Mouse (Mus musculus) heart, adult 8-10 months (tissue): Measurements from ENCODE around the gene Dhfr. TPM values are rescaled to one million over a fixed set of nuclear protein-coding genes. Genes with fewer than 3 reads are reported as not detected.
A peak's percentile ranks its signal among the peaks of the same experiment; 100 is the strongest.
"Not testable (repeated sequence)": the region's sequence is repeated elsewhere in the genome, so short reads cannot be mapped to it uniquely, and the experiment has no call there.

Experiments used
- DNase-seq: peaks from one replicate; pipeline ENCODE4 v3.0.0; 2022; ENCODE audit warnings: low spot score
- total RNA-seq, 4 experiments: library from RNA; stranded (reverse); gene quantifications; 2 replicates each; pipeline ENCODE4 v1.2.4; 2022

The Dhfr gene
- total RNA-seq = 1 to 10 TPM in 2 of 4 experiments, under 1 TPM in 2; 0.94 to 1.1 (median 0.99) TPM

DNA sequence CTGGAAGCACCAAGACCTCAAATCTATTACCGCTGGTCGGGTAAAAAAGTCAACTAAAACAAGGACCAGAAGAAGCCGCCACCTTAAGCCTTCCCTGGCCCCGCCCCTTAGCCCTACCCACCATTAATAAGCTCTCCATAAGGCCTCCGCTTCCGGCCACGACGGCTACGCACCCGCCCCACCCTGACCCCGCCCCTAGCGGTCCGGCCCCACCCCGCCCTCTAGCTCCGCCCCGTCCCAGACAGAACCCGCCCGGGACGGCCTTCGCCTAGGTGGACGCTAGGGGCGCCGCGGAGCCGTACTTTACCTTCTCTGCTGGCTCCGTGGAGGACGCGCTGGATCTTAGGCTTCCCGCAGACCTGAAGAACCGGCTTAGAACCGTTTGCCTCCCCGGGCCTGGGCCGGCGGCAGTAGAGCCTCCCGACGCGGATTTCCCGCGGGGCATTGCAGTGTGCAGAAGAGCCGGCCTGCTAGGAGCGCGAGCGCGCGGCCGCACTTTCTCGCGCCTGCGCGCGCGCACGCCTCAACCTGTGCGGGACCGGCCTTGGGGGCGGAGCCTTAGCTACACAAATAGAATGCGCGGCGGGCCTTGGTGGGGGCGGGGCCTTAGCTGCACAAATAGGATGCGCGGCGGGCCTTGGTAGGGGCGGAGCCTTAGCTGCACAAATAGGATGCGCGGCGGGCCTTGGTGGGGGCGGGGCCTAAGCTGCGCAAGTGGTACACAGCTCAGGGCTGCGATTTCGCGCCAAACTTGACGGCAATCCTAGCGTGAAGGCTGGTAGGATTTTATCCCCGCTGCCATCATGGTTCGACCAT, at the start of gene Dhfr, which contains the start of gene Msh3:
Gene Dhfr, plus strand, starts transcription at position 271 of the 816 bp plus-strand sequence.
Gene Msh3, minus strand, starts transcription at position 548 of the 816 bp plus-strand sequence.
- peak; percentile 93 for DNase-seq

DNA sequence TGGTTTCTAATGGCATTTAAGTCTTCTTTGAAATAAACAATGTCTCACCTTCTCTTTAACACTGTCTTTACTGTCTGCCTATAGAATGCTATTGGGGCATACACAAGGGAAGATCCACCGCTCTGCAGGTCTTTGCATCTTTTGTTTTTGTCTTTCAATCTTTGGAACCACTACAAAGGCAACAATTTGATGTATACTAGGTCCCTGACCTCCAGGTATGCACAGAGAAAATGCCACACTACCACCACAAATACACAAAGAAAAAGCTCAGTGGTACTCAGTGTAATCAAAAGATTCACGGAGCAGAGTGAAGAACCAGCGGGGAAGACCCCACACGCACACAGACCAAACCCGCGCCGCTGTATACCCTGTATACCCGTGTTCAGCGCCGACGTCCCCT, 48.8 kb upstream of the Dhfr start, which contains the start of gene Gm20379:
Gene Gm20379, plus strand, starts transcription at position 301 of the 400 bp plus-strand sequence.
- no peak for DNase-seq

DNA sequence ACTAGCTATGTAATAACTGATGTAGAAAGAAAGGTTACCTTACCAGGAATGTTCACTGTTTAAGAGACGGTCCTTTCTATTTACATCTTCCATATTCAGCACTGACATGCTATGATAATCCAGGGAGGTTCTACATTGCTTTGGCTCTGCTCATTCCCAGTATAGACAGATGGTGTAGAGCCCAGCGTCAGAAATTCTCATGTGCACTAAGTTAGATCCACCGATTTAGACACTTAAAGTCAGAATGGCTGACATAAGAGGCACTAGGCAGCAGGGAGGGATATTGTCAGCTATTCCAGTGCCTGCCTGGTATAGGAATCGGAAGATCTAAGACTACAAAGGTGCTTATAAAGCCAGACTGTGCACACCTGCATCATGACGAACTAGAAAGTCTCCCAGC, 39.9 kb upstream of the Dhfr start:
- DNase-seq = no peak

DNA sequence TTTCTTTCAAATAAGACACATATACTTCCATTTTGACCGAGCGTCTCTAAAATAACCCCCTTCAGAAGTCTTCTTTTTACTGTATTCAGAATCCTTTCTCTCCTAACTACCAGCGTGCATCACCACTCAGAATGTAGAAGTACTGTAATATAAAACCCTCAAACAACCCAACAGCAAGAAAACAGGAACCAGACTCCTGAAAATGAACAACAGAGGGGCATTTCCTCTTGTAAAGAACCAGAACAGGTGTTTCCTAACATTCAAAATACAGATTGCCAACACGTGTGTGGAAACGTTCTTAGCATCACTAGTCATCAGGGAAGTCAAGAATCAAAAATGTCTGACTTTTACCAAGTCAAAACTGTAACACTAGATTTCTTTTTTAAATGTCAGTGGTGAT, 33.8 kb upstream of the Dhfr start:
- no peak for DNase-seq

DNA sequence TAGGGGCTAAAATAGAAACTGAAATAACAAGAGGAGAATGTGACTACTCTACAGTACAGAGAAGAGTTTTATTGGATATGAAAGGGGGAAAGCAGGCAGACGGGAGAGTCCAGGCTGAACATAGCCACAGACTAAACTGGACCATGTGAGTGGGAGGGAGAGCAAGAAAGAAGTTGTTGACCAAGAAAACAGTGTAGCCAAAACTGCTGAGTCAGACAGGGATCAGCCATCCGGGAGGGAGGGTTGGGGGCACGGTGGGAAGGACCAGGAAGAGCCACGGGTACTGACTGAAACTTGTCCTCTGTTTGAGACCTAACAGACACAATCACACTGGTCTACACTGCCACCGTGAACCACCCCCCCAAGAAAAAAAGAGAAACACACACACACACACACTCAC, 28.5 kb upstream of the Dhfr start:
- no peak for DNase-seq

DNA sequence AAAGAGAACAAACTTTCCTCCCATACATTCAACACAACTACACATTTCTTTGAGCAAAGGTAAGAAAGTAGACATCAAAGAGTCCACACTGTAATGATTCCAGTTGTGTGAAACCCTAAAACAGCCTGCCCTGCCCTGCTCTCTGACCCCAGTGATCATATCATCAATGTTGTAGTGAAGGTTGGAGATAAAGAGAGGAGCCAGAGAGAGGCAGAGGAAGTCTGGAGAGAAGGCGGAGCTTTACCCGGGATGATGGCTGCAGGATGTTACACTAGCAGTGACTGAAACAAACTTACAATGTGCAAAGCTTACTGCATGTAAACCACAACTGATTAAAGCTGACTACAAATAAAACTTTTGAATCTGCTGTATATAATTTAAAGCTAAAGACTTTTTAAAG, 26.5 kb upstream of the Dhfr start:
- no peak for DNase-seq

DNA sequence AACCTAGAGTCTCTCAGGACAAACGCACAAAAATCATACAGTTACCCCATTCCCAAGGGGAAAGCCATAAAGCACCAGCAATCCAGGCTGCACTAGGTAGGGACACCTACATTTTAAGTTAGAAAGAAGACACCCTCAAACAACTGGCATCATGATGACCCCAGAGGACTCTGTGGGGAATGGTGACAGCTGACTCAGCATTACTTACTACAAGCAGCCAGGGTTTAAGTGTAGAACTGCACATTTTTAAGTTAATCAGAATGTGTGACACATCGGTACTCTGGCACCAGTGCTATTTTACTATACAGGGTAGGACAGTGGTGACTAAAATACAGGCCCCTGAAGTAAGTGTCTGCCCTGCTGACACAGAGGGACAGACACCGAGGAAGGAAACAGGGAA, 23.9 kb upstream of the Dhfr start:
- DNase-seq = no peak

DNA sequence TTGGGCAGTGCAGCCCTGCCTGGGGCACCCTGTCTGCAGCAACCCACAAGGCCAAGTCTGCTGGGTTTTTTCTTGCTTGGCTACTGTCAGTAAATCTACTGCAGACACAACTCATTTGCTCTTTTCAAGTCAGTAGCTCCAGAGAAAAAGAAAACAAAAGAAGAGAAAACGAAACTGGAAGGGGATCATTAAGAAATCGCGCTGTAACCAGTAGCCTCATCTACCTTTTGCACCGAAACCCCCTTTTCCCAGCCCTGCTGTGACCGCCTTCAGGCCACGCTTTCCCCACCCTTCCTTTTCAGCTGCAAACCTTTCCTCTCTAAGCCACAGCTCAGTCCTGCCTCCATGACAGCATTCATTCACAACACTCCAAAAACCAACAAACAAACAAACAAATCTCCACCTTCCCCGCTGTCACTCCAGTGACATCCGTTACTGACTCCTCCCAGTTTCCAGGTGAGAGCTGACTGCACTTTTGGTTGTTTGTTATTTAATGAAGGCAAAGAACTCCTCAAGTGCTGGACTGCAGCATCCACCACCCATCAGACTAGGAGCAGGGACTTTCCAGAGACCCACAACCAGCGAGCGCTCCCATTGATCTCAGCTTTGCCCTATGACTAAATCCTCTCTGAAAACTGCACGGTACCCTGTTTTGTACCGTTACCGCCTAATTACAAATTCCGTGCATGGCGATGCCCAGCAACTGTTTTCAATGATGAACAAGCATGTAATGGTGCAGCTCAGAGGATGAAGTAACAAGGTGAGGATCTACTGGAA, 22.2 kb upstream of the Dhfr start:
- no peak for DNase-seq

DNA sequence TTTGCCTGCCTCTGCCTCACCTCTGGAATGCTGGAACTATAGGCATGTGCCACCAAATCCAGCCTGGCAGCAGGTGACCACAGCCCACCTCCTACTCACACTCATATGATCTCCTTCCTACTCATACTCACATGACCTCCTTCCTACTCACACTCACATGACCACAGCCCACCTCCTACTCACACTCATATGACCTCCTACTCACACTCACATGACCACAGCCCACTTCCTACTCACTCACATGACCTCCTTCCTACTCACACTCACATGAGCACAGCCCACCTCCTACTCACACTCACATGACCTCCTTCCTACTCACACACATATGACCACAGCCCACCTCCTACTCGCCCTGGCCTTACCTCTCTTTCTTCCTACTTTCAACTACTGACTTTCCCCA, 17.7 kb upstream of the Dhfr start:
- no peak for DNase-seq

DNA sequence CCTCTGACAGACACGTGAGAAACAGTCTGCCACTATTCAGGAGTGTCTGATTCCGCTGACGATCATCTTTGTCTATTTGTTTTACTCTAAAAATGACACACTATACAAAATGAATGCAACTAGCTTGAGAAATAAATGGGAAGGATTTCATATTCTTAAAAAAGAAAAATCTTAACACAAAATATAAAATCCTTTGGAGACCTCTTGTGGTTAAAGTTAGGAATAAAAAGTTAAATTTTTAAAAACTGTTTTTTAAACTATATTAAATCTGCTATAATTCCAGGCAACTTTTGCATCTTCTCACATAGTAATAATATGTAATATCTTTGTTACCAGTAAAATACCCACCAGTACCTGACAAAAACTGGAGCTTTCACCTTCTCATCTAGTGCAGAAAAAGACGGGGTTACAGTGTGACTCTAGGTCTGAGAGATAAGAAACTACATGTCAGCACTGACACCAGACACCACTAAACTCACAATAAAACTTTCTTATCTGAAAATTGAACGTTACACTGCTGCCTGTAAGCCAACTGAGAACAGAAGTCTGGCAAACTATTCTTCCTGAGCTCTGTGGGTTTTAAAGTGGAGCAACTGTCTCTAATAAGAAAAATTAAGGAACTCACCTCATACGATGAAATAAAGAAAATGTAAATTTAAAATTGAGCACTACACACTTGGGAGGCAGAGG, 16.6 kb upstream of the Dhfr start:
- no peak for DNase-seq

DNA sequence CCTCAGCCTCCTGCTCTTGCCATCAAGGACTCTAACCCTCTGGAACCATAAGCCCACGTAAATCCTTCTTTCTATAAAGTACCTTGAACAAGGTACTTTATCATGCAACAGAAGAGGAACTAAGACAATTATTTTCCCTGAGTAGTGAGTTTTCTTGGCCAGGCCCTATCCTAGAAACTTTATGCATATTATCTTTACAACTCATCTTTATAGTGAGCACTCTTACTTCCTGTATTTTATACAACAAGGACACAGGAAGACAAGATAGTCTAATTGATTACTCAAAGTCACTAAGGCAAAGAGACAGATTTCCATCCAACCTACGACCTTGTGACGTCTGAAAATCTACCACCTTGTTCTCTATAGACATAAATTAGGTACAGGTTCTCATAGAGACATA, 14.7 kb upstream of the Dhfr start:
- DNase-seq = no peak

DNA sequence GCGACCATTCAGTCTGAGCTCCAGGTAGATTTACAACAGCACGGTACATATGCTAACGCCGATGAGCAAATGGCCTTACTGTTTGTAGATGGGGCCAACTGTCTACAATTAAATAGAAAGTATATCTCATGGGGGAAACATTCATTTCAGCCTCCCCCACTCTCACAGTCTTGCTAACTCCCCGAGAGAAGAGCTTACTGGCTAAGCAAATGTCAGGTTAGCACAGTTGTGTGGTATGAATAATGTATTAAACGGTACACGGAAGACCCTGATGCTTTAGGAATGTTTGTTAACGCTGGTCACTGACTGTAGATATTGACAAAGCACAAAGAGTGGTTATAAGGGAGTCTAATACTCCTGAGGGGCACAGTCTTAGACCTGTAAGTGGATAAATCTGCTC, 10.5 kb upstream of the Dhfr start:
- no peak for DNase-seq

DNA sequence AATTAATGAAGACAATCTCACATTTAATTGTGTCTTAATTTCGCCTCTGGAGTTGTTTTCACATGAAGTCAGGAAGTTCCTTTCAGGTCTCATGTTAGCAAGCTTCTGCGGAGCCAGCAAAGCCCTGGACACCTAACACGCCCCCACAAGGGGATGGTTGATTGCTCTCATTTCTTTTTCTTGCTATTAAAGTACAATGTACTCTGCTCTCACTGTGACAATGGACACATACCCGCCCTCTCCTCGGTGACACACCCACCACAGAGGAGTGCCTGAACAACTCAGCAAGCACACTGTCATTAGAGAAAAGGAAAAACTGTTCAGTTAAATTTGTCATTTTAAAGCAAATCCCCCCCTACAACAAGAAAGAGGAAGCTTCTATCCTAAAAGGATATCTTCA, 8.2 kb upstream of the Dhfr start:
- DNase-seq = no peak

DNA sequence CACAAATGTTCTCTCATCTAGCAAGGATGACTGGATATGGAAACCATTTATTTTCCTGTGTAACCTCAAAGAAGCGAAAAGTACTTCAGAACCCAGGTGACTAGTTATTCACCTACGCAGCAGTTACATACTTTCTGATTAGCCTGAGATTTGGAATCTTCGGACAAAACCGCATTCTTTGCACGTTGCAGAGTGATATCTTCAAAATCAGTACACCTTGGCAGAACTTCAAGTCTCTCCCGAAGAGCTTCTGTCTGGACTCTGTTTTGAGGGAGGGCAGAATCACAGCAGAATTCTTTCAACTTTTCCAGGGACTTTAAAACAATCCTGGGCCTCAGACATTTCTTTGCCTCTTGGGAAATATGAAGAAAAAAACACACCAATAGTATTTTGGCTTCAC, 3.4 kb upstream of the Dhfr start:
- no peak for DNase-seq

DNA sequence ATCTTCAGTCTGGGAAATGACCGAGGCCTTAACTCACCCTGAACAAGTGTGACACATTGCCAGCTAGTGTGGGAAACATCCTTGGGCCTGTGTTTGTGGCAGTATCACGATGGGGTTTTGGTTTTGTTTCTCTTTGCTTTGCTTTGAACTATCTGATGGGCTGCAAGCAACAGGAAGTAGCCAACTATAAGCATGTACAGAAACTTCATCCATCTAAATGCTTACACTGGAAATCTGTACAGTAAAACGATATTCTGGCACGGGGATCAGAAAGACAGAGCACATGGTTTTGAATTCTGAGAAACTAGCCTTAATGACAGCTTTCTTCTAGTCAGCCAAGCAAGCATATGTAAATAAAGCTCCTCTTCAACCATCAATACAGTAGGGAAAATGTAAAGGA, 570 bp upstream of the Dhfr start:
- DNase-seq = no peak

DNA sequence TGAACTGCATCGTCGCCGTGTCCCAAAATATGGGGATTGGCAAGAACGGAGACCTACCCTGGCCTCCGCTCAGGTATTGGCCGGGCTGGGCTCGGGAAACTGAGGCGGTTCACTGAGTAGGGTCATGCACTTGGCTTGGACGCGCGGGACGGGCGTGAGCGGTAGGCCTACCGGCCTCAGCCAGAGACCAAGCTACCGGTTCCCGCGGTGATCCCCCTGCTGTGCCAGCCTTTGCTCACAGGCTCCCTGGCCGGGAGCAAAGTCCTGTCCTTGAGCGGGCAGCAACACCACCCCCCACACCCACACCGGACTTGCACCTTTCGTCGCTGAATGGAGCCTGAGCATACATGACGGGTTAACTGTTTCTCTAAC, 732 bp downstream of the Dhfr start:
- peak; percentile 8 for DNase-seq

DNA sequence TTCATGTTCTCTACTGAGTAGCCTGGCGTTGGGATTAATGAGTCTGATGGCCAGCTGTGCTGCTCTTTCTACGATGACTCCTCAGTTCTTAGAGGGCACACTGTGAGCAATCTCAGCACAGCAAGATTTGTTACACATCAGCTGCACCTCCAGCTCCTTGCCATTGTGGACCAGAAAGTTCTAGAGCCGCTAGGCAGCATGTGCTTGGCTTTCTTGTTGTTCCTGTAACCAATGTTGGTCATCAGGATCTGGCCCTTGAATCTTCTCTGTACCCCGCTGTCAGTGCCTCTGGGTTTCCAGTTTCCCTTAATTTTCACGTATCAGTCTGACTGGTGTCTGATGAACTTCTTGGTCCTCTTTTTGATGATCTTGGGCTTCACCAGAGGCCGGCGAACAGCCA, 1.9 kb downstream of the Dhfr start:
- no peak for DNase-seq

DNA sequence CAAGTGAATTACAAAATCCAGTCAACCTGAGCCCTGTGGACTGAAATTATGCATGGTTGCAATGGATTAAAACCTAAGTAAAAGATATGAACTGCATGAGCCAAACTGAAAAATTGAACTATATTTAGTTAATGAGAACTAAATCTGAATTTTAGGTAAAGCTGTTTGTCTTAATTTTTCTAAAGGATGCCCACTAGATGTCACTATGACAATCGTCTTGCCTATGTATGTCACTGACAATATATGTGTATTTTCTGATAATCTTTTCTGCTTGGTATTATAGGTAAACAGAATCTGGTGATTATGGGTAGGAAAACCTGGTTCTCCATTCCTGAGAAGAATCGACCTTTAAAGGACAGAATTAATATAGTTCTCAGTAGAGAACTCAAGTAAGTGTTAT, 3.1 kb downstream of the Dhfr start:
- no peak for DNase-seq

DNA sequence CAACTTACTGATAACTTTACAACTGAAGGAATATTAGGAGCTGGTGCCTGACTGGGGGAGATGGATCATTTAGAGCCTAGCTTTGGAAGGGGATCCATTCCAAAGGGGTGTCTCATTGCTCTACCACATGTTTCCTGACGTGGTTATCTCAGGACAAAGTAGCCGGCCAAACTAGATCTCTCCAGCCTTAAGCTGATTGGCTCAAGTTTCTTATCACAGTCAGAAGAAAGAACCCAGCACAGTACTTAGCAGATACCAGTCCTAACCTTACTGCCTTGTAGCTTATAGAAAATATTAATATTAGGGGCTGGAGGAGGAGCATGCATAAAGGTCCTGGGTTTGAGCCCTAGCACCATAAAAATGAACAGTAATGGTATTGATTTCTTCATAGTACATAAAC, 7.1 kb downstream of the Dhfr start:
- no peak for DNase-seq

DNA sequence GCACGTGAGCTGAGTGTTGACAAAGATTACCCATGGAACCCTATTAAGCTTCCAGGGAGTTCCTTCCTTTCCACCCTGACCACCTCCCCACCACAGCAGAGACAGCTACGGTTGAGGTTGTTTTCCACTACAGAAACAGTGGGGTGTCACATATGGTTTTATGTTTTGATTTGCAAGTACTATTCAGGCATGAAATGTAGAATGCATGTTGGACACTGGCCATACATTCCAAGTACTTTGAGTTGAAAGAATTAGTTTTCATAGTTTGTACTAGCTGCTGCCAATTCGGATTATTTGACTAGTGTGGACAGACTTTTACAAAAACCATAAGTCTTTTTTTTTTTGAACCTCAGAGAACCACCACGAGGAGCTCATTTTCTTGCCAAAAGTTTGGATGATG, 10.8 kb downstream of the Dhfr start:
- no peak for DNase-seq

DNA sequence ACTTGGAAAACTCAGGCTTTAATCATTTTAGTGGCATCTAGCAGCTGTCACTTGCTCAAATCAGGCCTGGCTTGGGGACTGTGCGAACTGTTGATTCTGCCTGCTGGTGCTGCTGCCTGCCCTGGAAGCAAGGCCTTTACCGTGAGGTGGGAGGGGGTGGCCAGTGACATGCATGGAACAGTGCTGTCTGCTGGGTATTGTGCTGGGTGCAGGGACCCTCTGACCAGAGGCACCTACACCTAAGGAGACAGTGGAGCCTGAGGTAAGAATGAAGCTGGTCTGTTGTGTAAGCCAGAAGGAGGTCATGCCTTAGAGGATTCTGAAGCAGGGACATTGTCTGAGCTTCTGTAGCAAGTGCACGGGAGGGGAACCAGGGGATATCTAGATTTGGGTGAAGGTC, 16.3 kb downstream of the Dhfr start:
- no peak for DNase-seq

DNA sequence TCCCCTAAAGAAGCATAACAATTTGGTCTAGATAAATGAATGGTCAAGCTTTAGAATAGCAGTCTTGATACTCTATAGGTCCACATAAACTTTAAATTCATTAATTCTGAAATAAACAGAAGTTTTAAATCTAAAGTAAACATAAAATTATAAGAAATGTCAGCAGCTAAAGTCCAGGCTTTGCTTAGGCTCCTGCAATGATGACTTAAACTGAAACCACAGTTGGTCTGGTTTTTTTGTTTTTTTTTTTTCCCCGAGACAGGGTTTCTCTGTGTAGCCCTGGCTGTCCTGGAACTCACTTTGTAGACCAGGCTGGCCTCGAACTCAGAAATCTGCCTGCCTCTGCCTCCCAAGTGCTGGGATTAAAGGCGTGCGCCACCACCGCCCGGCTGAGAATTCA, 16.9 kb downstream of the Dhfr start:
- DNase-seq = not testable (repeated sequence)
